Mouse (Mus musculus): ENCODE measurements around the gene Rnf121.

Rnf121 gene

GRCm38 (mm10) chr7:102000296-102000695 lies 65.0 kb downstream of the Rnf121 start:
- in situ Hi-C loops (cut with MboI, MseI) = no loop called here

GRCm38 (mm10) chr7:101999461-102000151 lies 65.7 kb downstream of the Rnf121 start:
- in situ Hi-C loops (cut with MboI, MseI) = no loop called here

- in situ Hi-C loops (cut with MboI, MseI) = no loop called here
These were observed 66.9 kb downstream of the Rnf121 start for GRCm38 (mm10) chr7:101998194-101998927.

- in situ Hi-C loops (cut with MboI, MseI) = no loop called here
These were observed 71.0 kb downstream of the Rnf121 start for GRCm38 (mm10) chr7:101994241-101994640.

GRCm38 (mm10) chr7:101985081-101985480 lies 80.2 kb downstream of the Rnf121 start:
- in situ Hi-C loops (cut with MboI, MseI) = loop anchor here (10.0 kb wide), 1 partner anchor 1980 kb away; the partner anchor contains the start of gene Chrdl2

- in situ Hi-C loops (cut with MboI, MseI) = loop anchor here (10.0 kb wide), 1 partner anchor 1978 kb away; the partner anchor contains the start of gene Chrdl2
These were observed 82.5 kb downstream of the Rnf121 start for GRCm38 (mm10) chr7:101982735-101983134.

- in situ Hi-C loops (cut with MboI, MseI) = no loop called here
These were observed 90.8 kb downstream of the Rnf121 start for GRCm38 (mm10) chr7:101974505-101974904.

- in situ Hi-C loops (cut with MboI, MseI) = no loop called here
These were observed 91.5 kb downstream of the Rnf121 start for GRCm38 (mm10) chr7:101973730-101974129.

- in situ Hi-C loops (cut with MboI, MseI) = no loop called here
These were observed 93.5 kb downstream of the Rnf121 start for GRCm38 (mm10) chr7:101971721-101972120.

GRCm38 (mm10) chr7:101970821-101971461 lies 94.3 kb downstream of the Rnf121 start:
- in situ Hi-C loops (cut with MboI, MseI) = no loop called here

GRCm38 (mm10) chr7:101970429-101970775 lies 94.9 kb downstream of the Rnf121 start:
- in situ Hi-C loops (cut with MboI, MseI) = no loop called here

GRCm38 (mm10) chr7:101969694-101970428 lies 95.4 kb downstream of the Rnf121 start:
- in situ Hi-C loops (cut with MboI, MseI) = loop anchor here (5.0 kb wide), 1 partner anchor 38 kb away; the partner anchor contains the start of genes Lrrc51 and Numa1
